ENCODE assay signal across 15 mouse cellular contexts in the genomic region with DNA sequence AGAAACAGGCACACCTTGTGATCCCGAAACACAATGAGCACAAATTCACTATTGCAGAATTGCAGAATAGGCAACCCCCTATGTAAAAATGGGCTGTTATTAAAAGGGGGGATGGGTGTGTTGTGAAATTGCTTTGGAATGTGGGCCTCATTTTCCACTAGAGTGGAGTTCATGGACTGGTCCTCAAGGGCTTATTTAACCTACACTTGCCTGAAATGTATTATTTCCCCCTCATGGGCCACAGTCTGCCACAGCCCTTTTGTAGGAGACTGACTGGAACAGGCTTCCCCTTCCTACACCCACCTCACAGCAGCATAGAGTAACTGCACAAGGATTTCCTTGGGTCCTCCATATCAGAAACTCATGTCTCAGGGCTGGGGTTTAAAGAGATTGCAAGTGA.
"Had no signal": no experiment of that assay in that cellular context is flagged by ENCODE, and none has a peak within 500 bp of the region (broad histone marks: within the 10 kb centered on the region; RNA-seq: fewer than 3 reads in every experiment).

No protein-coding gene starts in this region.

- H3K4me3 ChIP-seq: intestine, embryonic 15.5 days; liver, embryonic 15.5 days; megakaryocyte, embryonic 14.5 days; midbrain, embryonic 13.5 days; myocyte; neural tube, embryonic 15.5 days had no signal

- H3K36me3 ChIP-seq: intestine, embryonic 15.5 days; liver, embryonic 15.5 days; midbrain, embryonic 13.5 days; neural tube, embryonic 15.5 days had no signal

- H3K27ac ChIP-seq: intestine, embryonic 15.5 days; liver, embryonic 15.5 days; macrophage; midbrain, embryonic 13.5 days; neural tube, embryonic 15.5 days had no signal

- H3K9me3 ChIP-seq: intestine, embryonic 15.5 days; liver, embryonic 15.5 days; midbrain, embryonic 13.5 days; neural tube, embryonic 15.5 days had no signal

- ATAC-seq: intestine, embryonic 15.5 days; midbrain, embryonic 13.5 days had no signal

- H3K27me3 ChIP-seq: intestine, embryonic 15.5 days; liver, embryonic 15.5 days; megakaryocyte, embryonic 14.5 days; neural tube, embryonic 15.5 days had no signal

- H3K4me2 ChIP-seq: intestine, embryonic 15.5 days; liver, embryonic 15.5 days; midbrain, embryonic 13.5 days; neural tube, embryonic 15.5 days had no signal

- H3K4me1 ChIP-seq: intestine, embryonic 15.5 days; liver, embryonic 15.5 days; megakaryocyte, embryonic 14.5 days; midbrain, embryonic 13.5 days had no signal

- H3K9ac ChIP-seq: intestine, embryonic 15.5 days; liver, embryonic 15.5 days; midbrain, embryonic 13.5 days; neural tube, embryonic 15.5 days had no signal

- DNase-seq: kidney, adult 18-20 months; kidney, postnatal 10 days; kidney, postnatal 4 days; left cerebral cortex, postnatal 4 days; lung, adult 2 months; lung, postnatal 10 days; right cerebral cortex, postnatal 25 days; thymus, postnatal 36 days had no signal
